Mouse (Mus musculus): ENCODE data around the gene Hc. TPM values are rescaled to one million over a fixed set of nuclear protein-coding genes. Genes with fewer than 3 reads are reported as not detected.

The Hc gene
- total RNA-seq, 2 experiments from 2014 or later, result not detected

- DNase-seq, result no peak
These were observed 4.0 kb downstream of the Hc start for GRCm38 (mm10) chr2:35057243-35057642.

GRCm38 (mm10) chr2:35048851-35049250 is 12.4 kb downstream of the Hc start:
- no peak for DNase-seq

GRCm38 (mm10) chr2:35044956-35045355 is 16.3 kb downstream of the Hc start:
- DNase-seq, result no peak

- no peak for DNase-seq
These were observed 22.5 kb downstream of the Hc start for GRCm38 (mm10) chr2:35038580-35039375.

GRCm38 (mm10) chr2:35024646-35025154 is 36.5 kb downstream of the Hc start:
- no peak for DNase-seq

- DNase-seq, result no peak
These were observed 39.4 kb downstream of the Hc start for GRCm38 (mm10) chr2:35021806-35022205.

GRCm38 (mm10) chr2:35015861-35016260 is 45.4 kb downstream of the Hc start:
- DNase-seq, result no peak

- no peak for DNase-seq
These were observed 49.6 kb downstream of the Hc start for GRCm38 (mm10) chr2:35011649-35012048.

- DNase-seq, result no peak
These were observed 62.3 kb downstream of the Hc start for GRCm38 (mm10) chr2:34998956-34999355.

GRCm38 (mm10) chr2:34996506-34996905 is 64.7 kb downstream of the Hc start:
- no peak for DNase-seq

- no peak for DNase-seq
These were observed 67.4 kb downstream of the Hc start for GRCm38 (mm10) chr2:34993696-34994356.

GRCm38 (mm10) chr2:34992729-34993695 is 68.2 kb downstream of the Hc start:
- DNase-seq, result no peak

GRCm38 (mm10) chr2:34991966-34992365 is 69.3 kb downstream of the Hc start:
- no peak for DNase-seq

GRCm38 (mm10) chr2:34989749-34990148 is 71.5 kb downstream of the Hc start:
- DNase-seq, result no peak

- no peak for DNase-seq
These were observed 73.6 kb downstream of the Hc start for GRCm38 (mm10) chr2:34987595-34987994.

- DNase-seq, result no peak
These were observed 76.4 kb downstream of the Hc start for GRCm38 (mm10) chr2:34984885-34985284.

GRCm38 (mm10) chr2:34982906-34983698 is 78.1 kb downstream of the Hc start:
- DNase-seq, result peak; percentile 46

GRCm38 (mm10) chr2:34982096-34982724 is 79.0 kb downstream of the Hc start:
- DNase-seq, result no peak

- no peak for DNase-seq
These were observed 81.7 kb downstream of the Hc start for GRCm38 (mm10) chr2:34979459-34980011.

GRCm38 (mm10) chr2:34978226-34978625 is 83.0 kb downstream of the Hc start:
- DNase-seq, result no peak
